Mouse (Mus musculus): ENCODE results near the gene Gli3. TPM values are rescaled to one million over a fixed set of nuclear protein-coding genes. Genes with fewer than 3 reads are reported as not detected.

Gli3 gene
- polyA plus RNA-seq, 1 experiment, result 1.4 TPM

- WGBS, result 71% methylated on average over 3 of the region's 3 CpGs
- H3K27ac ChIP-seq (ENCODE audit: control insufficient read depth, insufficient read depth, low read depth, low read length, poor library complexity), result no peak overlapping the region
- H3K4me1 ChIP-seq (ENCODE audit: control insufficient read depth, insufficient read depth, low read length), result no peaks in the 10 kb centered on the region
- no peak overlapping the region for H3K4me3 ChIP-seq (replicated peaks; ENCODE audit: control insufficient read depth, low read depth, low read length)
- no peak for TF ChIP-seq POLR2A (IDR thresholded peaks at IDR 0.05; ENCODE audit: borderline replicate concordance, control insufficient read depth, low read depth, low read length)
- TF ChIP-seq CTCF (IDR thresholded peaks at IDR 0.05; ENCODE audit: control insufficient read depth, insufficient read depth, low read length), result no peak
These were observed 9.7 kb downstream of the Gli3 start for GRCm38 (mm10) chr13:15472712-15473111.

DNA sequence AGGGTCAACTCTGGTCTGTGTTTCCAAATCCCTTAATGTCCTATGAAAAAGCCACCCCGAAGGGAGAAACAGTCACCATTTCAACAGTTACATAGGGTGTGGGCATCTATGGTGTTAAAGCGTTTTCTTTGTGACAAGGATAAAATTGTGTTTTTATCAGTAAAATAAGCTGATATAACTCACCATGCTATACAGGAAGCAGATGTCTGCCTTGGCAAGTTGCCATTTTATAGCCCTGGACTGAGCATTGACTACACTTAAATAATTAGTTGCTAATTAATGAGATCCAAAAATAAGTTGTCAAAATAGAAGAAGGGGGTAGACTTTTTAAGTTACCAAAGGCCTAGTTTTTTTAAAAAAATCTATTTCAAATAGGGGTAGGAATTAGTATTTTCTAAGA is 11.4 kb downstream of the Gli3 start:
- no peak overlapping the region for H3K27ac ChIP-seq (ENCODE audit: control insufficient read depth, insufficient read depth, low read depth, low read length, poor library complexity)
- H3K4me3 ChIP-seq (replicated peaks; ENCODE audit: control insufficient read depth, low read depth, low read length), result no peak overlapping the region
- H3K4me1 ChIP-seq (ENCODE audit: control insufficient read depth, insufficient read depth, low read length), result no peaks in the 10 kb centered on the region
- 56% methylated on average over 2 of the region's 2 CpGs for WGBS
- TF ChIP-seq POLR2A (IDR thresholded peaks at IDR 0.05; ENCODE audit: borderline replicate concordance, control insufficient read depth, low read depth, low read length), result no peak
- TF ChIP-seq CTCF (IDR thresholded peaks at IDR 0.05; ENCODE audit: control insufficient read depth, insufficient read depth, low read length), result no peak

DNA sequence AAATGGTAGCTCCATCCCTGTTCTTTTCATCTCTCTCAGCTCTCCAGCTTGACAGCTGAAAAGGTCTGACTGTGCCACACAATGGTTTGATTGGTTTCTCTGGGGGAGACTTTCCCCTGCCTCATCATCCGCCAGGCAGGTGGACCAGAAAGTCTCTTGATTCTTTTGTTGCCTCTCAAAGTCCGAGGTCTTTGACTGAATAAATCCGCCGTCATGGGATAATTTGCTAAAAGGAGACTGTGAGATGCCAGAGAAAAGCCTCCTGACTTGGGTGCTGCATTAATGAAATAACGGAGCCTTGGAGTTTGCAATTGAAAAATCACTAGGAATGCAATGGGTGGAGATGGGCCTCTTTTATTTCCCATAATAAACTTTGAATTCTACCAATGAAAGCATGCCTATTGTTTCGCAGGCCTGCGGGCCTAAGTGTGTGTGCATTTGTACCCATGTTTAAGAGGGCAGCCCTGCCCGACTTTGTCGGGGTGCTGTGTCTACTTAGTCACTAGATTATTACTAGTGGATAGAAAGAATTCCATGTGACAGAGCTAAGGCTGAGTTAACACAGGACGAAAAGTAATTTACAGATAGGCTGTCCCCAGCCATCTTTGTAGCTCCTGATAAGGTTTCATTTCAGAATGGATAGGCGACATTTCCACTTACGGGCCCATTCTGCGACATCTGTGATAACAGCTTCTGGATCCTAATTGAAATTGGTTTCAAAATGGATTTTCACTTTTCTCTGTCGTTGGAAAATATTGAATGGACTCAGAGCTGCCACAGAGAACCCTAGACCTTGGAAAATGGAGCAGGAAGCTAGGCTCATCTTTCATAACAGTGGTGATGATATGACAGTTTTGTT is 23.2 kb downstream of the Gli3 start:
- WGBS, result 83% methylated on average over 14 of the region's 14 CpGs
- Histone ChIP-seq H3K4me1 (ENCODE audit: control insufficient read depth, insufficient read depth, low read length) (no peaks in the 10 kb centered on the region), H3K4me3 (replicated peaks; ENCODE audit: control insufficient read depth, low read depth, low read length) (no peak overlapping the region), H3K27ac (ENCODE audit: control insufficient read depth, insufficient read depth, low read depth, low read length, poor library complexity) (no peak overlapping the region)
- TF ChIP-seq POLR2A (IDR thresholded peaks at IDR 0.05; ENCODE audit: borderline replicate concordance, control insufficient read depth, low read depth, low read length) (no peak), CTCF (IDR thresholded peaks at IDR 0.05; ENCODE audit: control insufficient read depth, insufficient read depth, low read length) (no peak)

DNA sequence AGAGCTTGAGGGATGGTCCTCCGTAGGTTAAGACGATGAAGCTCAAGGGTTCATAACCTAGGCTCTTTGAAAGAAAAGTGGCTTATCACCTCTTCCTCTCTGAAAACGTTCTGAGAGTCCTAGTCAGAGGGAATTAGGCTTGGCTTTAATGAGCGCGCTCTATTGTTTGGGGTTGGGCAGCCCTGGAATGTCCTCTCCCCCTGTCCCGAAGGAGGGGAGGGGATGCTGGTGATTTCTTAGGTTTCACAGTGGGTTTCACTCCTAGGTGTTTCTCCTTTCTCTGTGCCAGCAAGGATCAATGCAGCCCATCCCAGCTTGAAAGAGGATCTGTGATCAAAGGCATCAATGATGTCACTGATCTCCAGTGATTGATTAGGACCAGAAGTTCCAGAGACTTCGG is 24.3 kb downstream of the Gli3 start:
- H3K27ac ChIP-seq (ENCODE audit: control insufficient read depth, insufficient read depth, low read depth, low read length, poor library complexity), result no peak overlapping the region
- H3K4me3 ChIP-seq (replicated peaks; ENCODE audit: control insufficient read depth, low read depth, low read length), result no peak overlapping the region
- H3K4me1 ChIP-seq (ENCODE audit: control insufficient read depth, insufficient read depth, low read length), result no peaks in the 10 kb centered on the region
- TF ChIP-seq CTCF (IDR thresholded peaks at IDR 0.05; ENCODE audit: control insufficient read depth, insufficient read depth, low read length) (no peak), POLR2A (IDR thresholded peaks at IDR 0.05; ENCODE audit: borderline replicate concordance, control insufficient read depth, low read depth, low read length) (no peak)
- WGBS, result 72% methylated on average over 7 of the region's 7 CpGs

DNA sequence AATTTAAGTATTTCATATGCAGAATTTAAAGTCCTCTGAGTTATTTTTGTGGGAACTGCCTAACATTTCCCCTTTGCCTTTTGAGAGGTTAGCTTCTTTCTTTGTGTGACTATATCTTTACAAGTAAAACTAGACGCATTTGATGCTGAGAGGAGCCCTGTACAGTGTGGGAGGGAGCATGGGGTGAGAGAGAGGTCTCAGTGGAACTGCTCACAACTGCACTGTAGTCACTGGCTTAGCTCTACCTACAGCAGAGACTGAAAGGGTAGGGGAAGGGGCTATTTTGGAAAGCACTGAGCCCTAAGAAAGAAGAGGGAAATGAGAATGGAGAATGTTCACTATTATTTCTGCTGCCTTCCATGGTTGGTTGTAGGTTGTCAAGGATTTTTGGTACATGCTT is 25.0 kb downstream of the Gli3 start:
- TF ChIP-seq CTCF (IDR thresholded peaks at IDR 0.05; ENCODE audit: control insufficient read depth, insufficient read depth, low read length) (no peak), POLR2A (IDR thresholded peaks at IDR 0.05; ENCODE audit: borderline replicate concordance, control insufficient read depth, low read depth, low read length) (no peak)
- H3K27ac ChIP-seq (ENCODE audit: control insufficient read depth, insufficient read depth, low read depth, low read length, poor library complexity), result no peak overlapping the region
- H3K4me1 ChIP-seq (ENCODE audit: control insufficient read depth, insufficient read depth, low read length), result no peaks in the 10 kb centered on the region
- 76% methylated on average over 1 of the region's 1 CpGs for WGBS
- no peak overlapping the region for H3K4me3 ChIP-seq (replicated peaks; ENCODE audit: control insufficient read depth, low read depth, low read length)

DNA sequence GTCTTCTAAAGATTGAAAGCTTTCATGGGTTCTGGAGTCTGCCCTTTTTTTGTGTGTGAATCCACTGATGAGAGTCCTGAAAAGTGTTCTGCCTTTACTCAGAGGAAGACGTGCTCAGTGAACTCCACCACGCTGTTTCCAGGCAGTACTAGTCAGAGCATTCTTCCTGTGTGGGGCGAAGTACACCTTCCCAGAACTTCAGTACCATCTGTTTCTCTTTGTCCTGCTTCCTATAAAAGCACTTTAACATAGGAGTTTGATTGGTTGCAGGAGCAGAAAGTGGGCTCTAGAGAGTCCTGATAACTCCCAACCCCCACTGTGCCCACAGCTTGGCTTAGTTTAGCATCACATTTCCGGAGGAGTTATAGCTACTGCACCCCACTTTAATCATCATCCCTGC is 32.8 kb downstream of the Gli3 start:
- Histone ChIP-seq H3K27ac (ENCODE audit: control insufficient read depth, insufficient read depth, low read depth, low read length, poor library complexity) (no peak overlapping the region), H3K4me3 (replicated peaks; ENCODE audit: control insufficient read depth, low read depth, low read length) (no peak overlapping the region), H3K4me1 (ENCODE audit: control insufficient read depth, insufficient read depth, low read length) (no peaks in the 10 kb centered on the region)
- 79% methylated on average over 4 of the region's 4 CpGs for WGBS
- TF ChIP-seq POLR2A (IDR thresholded peaks at IDR 0.05; ENCODE audit: borderline replicate concordance, control insufficient read depth, low read depth, low read length), result no peak
- no peak for TF ChIP-seq CTCF (IDR thresholded peaks at IDR 0.05; ENCODE audit: control insufficient read depth, insufficient read depth, low read length)

- H3K27ac ChIP-seq (ENCODE audit: control insufficient read depth, insufficient read depth, low read depth, low read length, poor library complexity), result no peak overlapping the region
- TF ChIP-seq CTCF (IDR thresholded peaks at IDR 0.05; ENCODE audit: control insufficient read depth, insufficient read depth, low read length), result no peak
- no peak for TF ChIP-seq POLR2A (IDR thresholded peaks at IDR 0.05; ENCODE audit: borderline replicate concordance, control insufficient read depth, low read depth, low read length)
- H3K4me1 ChIP-seq (ENCODE audit: control insufficient read depth, insufficient read depth, low read length), result no peaks in the 10 kb centered on the region
- no peak overlapping the region for H3K4me3 ChIP-seq (replicated peaks; ENCODE audit: control insufficient read depth, low read depth, low read length)
- 52% methylated on average over 4 of the region's 4 CpGs for WGBS
These were observed 35.3 kb downstream of the Gli3 start for GRCm38 (mm10) chr13:15498338-15498737.

DNA sequence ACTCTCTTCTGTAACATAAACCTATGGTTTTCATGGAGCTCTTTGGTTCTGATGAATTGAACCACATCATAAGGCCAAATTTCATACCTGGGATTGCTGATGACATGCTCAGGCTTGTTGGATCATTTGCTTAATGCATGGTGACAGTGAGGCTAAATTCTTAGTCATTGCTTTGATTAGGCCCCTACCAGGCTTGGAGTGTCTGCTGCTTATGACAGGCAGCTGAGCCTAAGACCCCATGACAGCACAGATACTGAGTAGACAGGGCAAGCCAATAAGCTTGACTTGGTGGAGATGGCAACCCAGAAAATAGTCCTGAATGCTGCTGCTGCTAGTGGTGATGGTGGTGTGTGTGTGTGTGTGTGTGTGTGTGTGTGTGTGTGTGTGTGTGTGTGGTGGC is 47.9 kb downstream of the Gli3 start:
- no peak for TF ChIP-seq POLR2A (IDR thresholded peaks at IDR 0.05; ENCODE audit: borderline replicate concordance, control insufficient read depth, low read depth, low read length)
- TF ChIP-seq CTCF (IDR thresholded peaks at IDR 0.05; ENCODE audit: control insufficient read depth, insufficient read depth, low read length), result no peak
- no peak overlapping the region for H3K27ac ChIP-seq (ENCODE audit: control insufficient read depth, insufficient read depth, low read depth, low read length, poor library complexity)
- no peak overlapping the region for H3K4me3 ChIP-seq (replicated peaks; ENCODE audit: control insufficient read depth, low read depth, low read length)
- H3K4me1 ChIP-seq (ENCODE audit: control insufficient read depth, insufficient read depth, low read length), result no peaks in the 10 kb centered on the region
